Mouse (Mus musculus) bone marrow, adult 2 months (tissue): Measurements from ENCODE around the gene Zbtb41.

ENCODE experiments used
- CTCF ChIP-seq: fragments of 200-500 bp; IDR thresholded peaks from 2 replicates; pipeline ENCODE4 v1.5.1; 2011; ENCODE audit warnings: low read length, control low read depth; ENCODE audit not compliant: control insufficient read depth, insufficient read depth
- POLR2A ChIP-seq: fragments of 200-500 bp; IDR thresholded peaks from 2 replicates; pipeline ENCODE4 v1.6.1; 2011; ENCODE audit warnings: low read depth, mild to moderate bottlenecking, control low read depth, low read length, borderline replicate concordance; ENCODE audit not compliant: control insufficient read depth

- TF ChIP-seq POLR2A = no peak
- TF ChIP-seq CTCF = no peak
These were observed 1.8 kb downstream of the Zbtb41 start for GRCm38 (mm10) chr1:139423931-139424330.
